Mouse (Mus musculus) intestine, embryonic 16.5 days (tissue): ENCODE data around the gene Slc30a4. TPM values are rescaled to one million over a fixed set of nuclear protein-coding genes. Genes with fewer than 3 reads are reported as not detected.

Experiments used
- ATAC-seq: fragments of 200-750 bp; cut with Nextera tagmentation; 2 replicates; pipeline ENCODE4 v1.8.0; 2017; ENCODE audit warnings: moderate TSS enrichment, moderate library complexity
- H3K27ac ChIP-seq: fragments of 300-500 bp; sonication (generic); 2 replicates; pipeline ENCODE4 v1.5.1; 2014; ENCODE audit warnings: mild to moderate bottlenecking, low read length
- H3K27me3 ChIP-seq: fragments of 300-500 bp; sonication (generic); replicated peaks from 2 replicates; pipeline ENCODE4 v1.6.1; 2014; ENCODE audit warnings: low read length, control low read depth, mixed read lengths; ENCODE audit not compliant: control insufficient read depth, insufficient read depth
- H3K36me3 ChIP-seq: fragments of 300-500 bp; sonication (generic); 2 replicates; pipeline ENCODE4 v1.6.1; 2014; ENCODE audit warnings: low read length, control low read depth; ENCODE audit not compliant: control insufficient read depth, insufficient read depth
- H3K4me1 ChIP-seq: fragments of 300-500 bp; sonication (generic); 2 replicates; pipeline ENCODE4 v1.6.1; 2014; ENCODE audit warnings: low read length, control low read depth, mixed read lengths; ENCODE audit not compliant: control insufficient read depth, insufficient read depth
- H3K4me2 ChIP-seq: fragments of 300-500 bp; sonication (generic); 2 replicates; pipeline ENCODE4 v1.6.1; 2014; ENCODE audit warnings: low read depth, low read length, control low read depth
- H3K4me3 ChIP-seq: fragments of 300-500 bp; sonication (generic); 2 replicates; pipeline ENCODE4 v1.5.1; 2014; ENCODE audit warnings: mild to moderate bottlenecking, low read length
- H3K9ac ChIP-seq: fragments of 300-500 bp; sonication (generic); 2 replicates; pipeline ENCODE4 v1.6.1; 2014; ENCODE audit warnings: low read depth, low read length
- H3K9me3 ChIP-seq: fragments of 300-500 bp; sonication (generic); 2 replicates; pipeline ENCODE4 v1.6.1; 2016; ENCODE audit warnings: low read length, control low read depth; ENCODE audit not compliant: control insufficient read depth
- whole genome bisulfite sequencing: fragments of 180-500 bp; shearing (Covaris S2); extraction: QIAGEN DNeasy Blood & Tissue Kit; methylation state at CpG from one replicate; pipeline ENCODE4 v1.1.7; 2014; 5-methylcytosine and 5-hydroxymethylcytosine counted together
- polyA plus RNA-seq: library from polyadenylated mRNA; unstranded; fragments of >200 nt; fragmentation: Nextera tagmentation; extraction: Ambion mirVana; gene quantifications from 2 replicates; pipeline ENCODE4 v1.2.1, GENCODE M21; 2015

Gene Slc30a4
- polyA plus RNA-seq = 8.1 and 10.1 TPM in 2 replicates

GRCm38 (mm10) chr2:122702181-122703036, at the start of gene Slc30a4:
Gene Slc30a4 (minus strand): TSS chr2:122702663.
- no peaks in the 10 kb centered on the region for H3K27me3 ChIP-seq
- H3K4me2 ChIP-seq = peak within 1 kb of the TSS; percentile 73
- H3K4me3 ChIP-seq = peak within 1 kb of the TSS; percentile 79
- ATAC-seq = peak; percentile 97
- peak within 1 kb of the TSS; percentile 68 for H3K27ac ChIP-seq
- WGBS = under 1% methylated on average over 93 of the region's 111 CpGs
- H3K9ac ChIP-seq = peak within 1 kb of the TSS; percentile 87
- peaks cover 6% of the 10 kb centered on the region for H3K4me1 ChIP-seq
- H3K36me3 ChIP-seq = no peaks in the 10 kb centered on the region
- no peaks in the 10 kb centered on the region for H3K9me3 ChIP-seq

- no peaks in the 10 kb centered on the region for H3K27me3 ChIP-seq
- H3K4me3 ChIP-seq = no peak overlapping the region
- H3K9ac ChIP-seq = no peak overlapping the region
- no peaks in the 10 kb centered on the region for H3K9me3 ChIP-seq
- 89% methylated on average over 9 of the region's 9 CpGs for WGBS
- H3K36me3 ChIP-seq = 0 out of 2 replicates have a peak, but pooled peaks cover 6% of the 10 kb centered on the region
- H3K4me2 ChIP-seq = no peak overlapping the region
- ATAC-seq = no peak
- H3K4me1 ChIP-seq = no peaks in the 10 kb centered on the region
- no peak overlapping the region for H3K27ac ChIP-seq
Observed at GRCm38 (mm10) chr2:122746461-122746860, 44.0 kb upstream of the Slc30a4 start.

GRCm38 (mm10) chr2:122739023-122739422, 36.6 kb upstream of the Slc30a4 start:
- Histone ChIP-seq H3K4me2 (peak overlapping the region; percentile 78), H3K4me1 (peaks cover 12% of the 10 kb centered on the region), H3K27me3 (no peaks in the 10 kb centered on the region), H3K27ac (peak overlapping the region; percentile 94; the same call in 1 of the 2 replicates), H3K36me3 (no peaks in the 10 kb centered on the region), H3K9me3 (no peaks in the 10 kb centered on the region), H3K9ac (peak overlapping the region; percentile 97), H3K4me3 (peak overlapping the region; percentile 89)
- 20% methylated on average over 7 of the region's 7 CpGs for WGBS
- ATAC-seq = no peak

- H3K36me3 ChIP-seq = no peaks in the 10 kb centered on the region
- WGBS = 1% methylated on average over 51 of the region's 59 CpGs
- H3K9me3 ChIP-seq = no peaks in the 10 kb centered on the region
- peak within 1 kb of the TSS; percentile 94 for H3K27ac ChIP-seq
- peak; percentile 98 for ATAC-seq
- no peaks in the 10 kb centered on the region for H3K27me3 ChIP-seq
- peak within 1 kb of the TSS; percentile 89 for H3K4me3 ChIP-seq
- peaks cover 12% of the 10 kb centered on the region for H3K4me1 ChIP-seq
- peak within 1 kb of the TSS; percentile 97 for H3K9ac ChIP-seq
- peak within 1 kb of the TSS; percentile 78 for H3K4me2 ChIP-seq
Observed at GRCm38 (mm10) chr2:122737894-122738830, 35.7 kb upstream of the Slc30a4 start, which contains the start of gene Bloc1s6. Gene Bloc1s6 (plus strand): TSS chr2:122738503.

GRCm38 (mm10) chr2:122731456-122731855, 29.0 kb upstream of the Slc30a4 start:
- Histone ChIP-seq H3K9me3 (no peaks in the 10 kb centered on the region), H3K9ac (no peak overlapping the region), H3K27ac (no peak overlapping the region), H3K4me3 (no peak overlapping the region), H3K36me3 (no peaks in the 10 kb centered on the region), H3K4me1 (no peaks in the 10 kb centered on the region), H3K4me2 (no peak overlapping the region), H3K27me3 (no peaks in the 10 kb centered on the region)
- no peak for ATAC-seq
- 70% methylated on average over 2 of the region's 2 CpGs for WGBS

GRCm38 (mm10) chr2:122725604-122726003, 23.1 kb upstream of the Slc30a4 start:
- Histone ChIP-seq H3K9ac (no peak overlapping the region), H3K4me3 (no peak overlapping the region), H3K36me3 (no peaks in the 10 kb centered on the region), H3K27me3 (no peaks in the 10 kb centered on the region), H3K4me1 (no peaks in the 10 kb centered on the region), H3K9me3 (no peaks in the 10 kb centered on the region), H3K27ac (no peak overlapping the region), H3K4me2 (no peak overlapping the region)
- no peak for ATAC-seq
- 56% methylated on average over 10 of the region's 10 CpGs for WGBS

- Histone ChIP-seq H3K4me2 (no peak overlapping the region), H3K9ac (no peak overlapping the region), H3K4me1 (no peaks in the 10 kb centered on the region), H3K36me3 (no peaks in the 10 kb centered on the region), H3K27ac (no peak overlapping the region), H3K9me3 (no peaks in the 10 kb centered on the region), H3K4me3 (no peak overlapping the region), H3K27me3 (no peaks in the 10 kb centered on the region)
- peak; percentile 62 for ATAC-seq
- 73% methylated on average over 3 of the region's 3 CpGs for WGBS
Observed at GRCm38 (mm10) chr2:122720564-122720963, 18.1 kb upstream of the Slc30a4 start.

GRCm38 (mm10) chr2:122719232-122719631, 16.8 kb upstream of the Slc30a4 start:
- no peaks in the 10 kb centered on the region for H3K4me1 ChIP-seq
- no peaks in the 10 kb centered on the region for H3K9me3 ChIP-seq
- no peaks in the 10 kb centered on the region for H3K27me3 ChIP-seq
- no peak overlapping the region for H3K9ac ChIP-seq
- no peak overlapping the region for H3K27ac ChIP-seq
- H3K4me3 ChIP-seq = no peak overlapping the region
- no peak for ATAC-seq
- WGBS = 62% methylated on average over 1 of the region's 1 CpGs
- no peak overlapping the region for H3K4me2 ChIP-seq
- no peaks in the 10 kb centered on the region for H3K36me3 ChIP-seq

GRCm38 (mm10) chr2:122716301-122716842, 13.9 kb upstream of the Slc30a4 start:
- Histone ChIP-seq H3K4me1 (no peaks in the 10 kb centered on the region), H3K9ac (no peak overlapping the region), H3K27ac (no peak overlapping the region), H3K36me3 (no peaks in the 10 kb centered on the region), H3K27me3 (no peaks in the 10 kb centered on the region), H3K4me2 (no peak overlapping the region), H3K4me3 (no peak overlapping the region), H3K9me3 (no peaks in the 10 kb centered on the region)
- WGBS = 80% methylated on average over 3 of the region's 3 CpGs
- no peak for ATAC-seq
